Mouse (Mus musculus): ENCODE measurements around the gene Nsa2. TPM values are rescaled to one million over a fixed set of nuclear protein-coding genes. Genes with fewer than 3 reads are reported as not detected.
"Not testable (repeated sequence)": the region's sequence is repeated elsewhere in the genome, so short reads cannot be mapped to it uniquely, and the experiment has no call there.

Nsa2 gene
- total RNA-seq (2021) = 10 to 100 TPM; 52.3 TPM
- long read RNA-seq, transcript Nsa2-201 (6 exons, 2,700 nt) = major isoform, 15 of 22 reads
- long read RNA-seq, partial matches to known transcripts = 2 of 22 reads
- long read RNA-seq, other reads (novel, unspliced or antisense) = 5 of 22 reads

DNA sequence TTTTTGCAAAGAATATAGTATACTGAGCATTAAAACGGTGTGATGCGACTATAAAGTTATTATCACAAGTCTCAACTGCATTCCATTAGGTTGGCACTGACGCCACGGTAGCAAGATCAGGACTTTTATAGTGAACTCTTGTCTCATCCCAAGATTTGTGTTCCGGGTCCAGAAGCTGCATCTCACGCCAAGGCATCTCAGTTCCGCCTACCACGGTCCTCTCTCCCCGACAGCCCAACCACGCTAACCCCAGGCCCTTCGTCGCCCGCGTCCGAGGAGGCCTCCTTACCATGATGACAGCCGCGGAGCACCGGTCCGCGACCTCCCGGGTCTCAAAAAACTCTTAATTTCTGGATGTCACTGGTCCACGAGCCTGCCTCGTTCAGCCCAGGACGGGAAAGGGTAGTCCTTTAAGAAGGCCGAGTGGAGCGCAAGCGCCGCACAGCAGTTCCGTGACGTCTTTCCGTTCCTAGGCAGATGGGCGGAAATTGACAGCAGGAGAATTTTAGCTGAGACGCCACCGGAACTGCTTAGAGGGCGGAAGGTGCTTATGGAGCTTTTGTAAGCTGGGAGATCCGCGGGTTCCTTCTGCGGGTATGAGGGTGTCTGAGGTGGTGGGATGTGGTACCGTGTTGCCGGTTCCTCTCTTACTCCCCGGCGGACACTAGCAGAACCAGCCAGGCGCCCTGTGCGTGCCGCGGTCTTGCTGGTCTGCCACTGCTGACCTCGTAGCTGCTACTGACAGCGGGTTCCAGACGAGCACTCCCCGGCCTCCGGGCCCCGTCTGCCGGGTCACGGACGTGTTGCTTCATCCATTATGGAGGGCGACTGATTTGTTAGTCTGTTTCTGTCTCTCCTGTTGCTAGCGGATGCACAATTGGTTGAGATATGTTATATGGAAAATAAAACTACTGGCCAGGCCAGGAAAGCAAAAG is at the start of gene Nsa2, which contains the start of gene Gfm2:
TSS of gene Nsa2 (minus strand) at position 472 of the 935 bp plus-strand sequence.
TSS of gene Gfm2 (plus strand) at position 472 of the 935 bp plus-strand sequence.
- DNase-seq (ENCODE audit: low spot score in 2 of 2) = peak; percentile 91 to 95

DNA sequence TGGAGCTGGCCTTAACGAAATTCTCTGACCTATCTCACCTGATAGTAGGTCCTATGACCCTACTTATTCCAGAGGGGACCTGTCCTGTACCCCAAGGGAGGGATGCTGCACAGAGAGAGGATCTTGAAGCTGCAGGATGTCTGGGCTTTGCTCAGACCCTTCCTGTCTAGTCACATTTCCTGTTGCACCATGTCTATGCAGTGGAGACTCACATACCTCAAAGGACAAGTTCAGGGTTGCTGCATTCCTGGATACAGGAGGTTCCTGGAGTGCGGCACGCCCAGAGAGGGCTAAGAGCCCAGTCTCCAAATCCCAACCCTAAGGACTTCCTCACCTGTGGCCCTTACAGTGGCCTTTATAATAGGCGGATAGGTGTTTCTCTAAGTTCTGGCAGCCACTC is 48.6 kb upstream of the Nsa2 start:
- no peak for DNase-seq (ENCODE audit: low spot score in 2 of 2)

DNA sequence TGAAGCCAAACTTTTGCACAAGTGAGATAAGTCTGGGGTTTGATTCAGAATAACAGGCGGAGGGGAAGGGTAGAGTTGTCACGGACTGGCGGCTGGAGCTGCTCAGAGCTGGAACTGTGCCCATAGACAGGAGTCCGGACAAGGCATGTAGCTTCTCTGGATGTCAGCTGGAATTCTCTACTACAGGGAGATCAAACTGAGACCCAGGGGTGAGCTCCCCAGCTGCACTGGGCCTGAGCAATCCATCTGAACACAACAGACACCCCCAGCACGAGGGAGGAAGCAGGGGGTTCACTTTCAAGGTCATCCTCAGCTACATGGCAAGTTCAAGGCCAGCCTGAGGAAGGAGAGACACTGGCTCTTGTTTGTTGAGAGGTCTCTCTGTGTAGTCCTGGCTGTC is 46.9 kb upstream of the Nsa2 start:
- DNase-seq (ENCODE audit: low spot score in 2 of 2) = no peak

DNA sequence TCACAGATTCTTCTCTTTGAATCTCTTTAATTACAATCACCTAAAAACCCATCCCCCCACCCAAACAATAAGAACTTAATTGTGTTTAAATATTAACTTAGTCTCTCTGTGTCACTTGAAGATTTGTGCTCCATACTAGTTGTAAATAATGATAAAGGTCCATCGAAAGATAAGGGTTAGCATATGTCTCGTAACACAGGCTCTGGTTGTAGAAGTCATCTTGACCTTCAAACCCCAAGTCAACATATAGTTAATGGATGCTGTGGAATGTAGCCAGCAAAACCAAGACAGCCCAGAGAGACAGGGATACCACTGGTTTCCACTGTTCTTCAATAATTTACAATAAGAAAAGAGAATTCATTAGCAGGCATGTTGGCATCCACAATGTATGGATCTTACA is 46.4 kb upstream of the Nsa2 start:
- no peak for DNase-seq (ENCODE audit: low spot score in 2 of 2)

DNA sequence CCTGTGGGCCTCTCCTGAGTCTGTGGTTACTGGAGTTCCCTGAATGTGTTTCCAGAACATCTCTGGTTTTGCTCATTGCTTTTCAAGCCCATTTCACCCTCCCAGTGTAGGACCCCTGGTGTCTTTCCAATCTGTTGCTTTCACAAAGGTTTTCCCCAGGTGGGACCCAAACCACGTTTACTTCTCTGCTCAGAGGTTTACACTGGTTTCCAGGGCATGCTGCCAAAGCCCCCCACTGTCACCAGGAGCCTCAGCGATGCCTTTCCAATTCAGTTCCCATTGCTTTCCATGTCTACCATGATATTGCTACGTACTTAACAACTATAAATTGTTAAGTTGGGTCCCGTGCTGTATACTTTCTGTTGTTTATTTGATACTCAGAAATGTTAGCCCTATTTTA is 45.1 kb upstream of the Nsa2 start:
- DNase-seq (ENCODE audit: low spot score in 2 of 2) = no peak

DNA sequence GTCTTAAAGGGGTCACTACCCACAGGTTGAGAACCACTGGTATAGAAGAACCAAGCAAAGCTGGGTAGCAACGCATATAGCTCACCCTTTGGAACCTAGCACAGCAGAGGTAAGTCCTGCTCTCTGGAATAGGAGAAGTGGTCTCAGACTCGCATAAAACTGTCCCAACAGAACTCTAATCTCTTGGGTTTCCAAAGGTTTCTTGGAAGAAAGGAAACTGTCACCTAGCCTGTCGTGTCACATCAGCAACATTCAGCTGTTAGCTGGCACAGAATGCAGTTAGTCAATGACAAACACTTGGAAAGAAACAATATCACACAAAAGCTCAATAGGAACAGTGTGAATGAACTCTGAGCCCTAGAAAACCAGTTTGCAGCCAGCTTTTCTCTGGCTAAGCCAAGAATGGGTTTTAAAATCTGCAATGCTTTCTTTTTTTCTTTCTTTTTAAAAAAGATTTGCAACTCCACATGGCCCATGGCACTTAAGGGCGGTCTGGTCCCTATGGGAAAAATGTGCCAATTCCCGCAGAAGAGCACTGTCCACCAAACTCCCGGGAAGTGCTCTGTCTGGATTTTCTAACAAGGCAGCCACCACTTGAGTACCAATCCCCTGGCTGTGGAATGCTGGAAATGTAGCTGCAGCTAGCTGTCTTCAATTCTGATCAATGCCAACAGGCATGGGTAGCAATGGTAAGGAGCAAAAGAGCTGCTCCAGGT is 42.5 kb upstream of the Nsa2 start:
- DNase-seq (ENCODE audit: low spot score in 2 of 2) = no peak

DNA sequence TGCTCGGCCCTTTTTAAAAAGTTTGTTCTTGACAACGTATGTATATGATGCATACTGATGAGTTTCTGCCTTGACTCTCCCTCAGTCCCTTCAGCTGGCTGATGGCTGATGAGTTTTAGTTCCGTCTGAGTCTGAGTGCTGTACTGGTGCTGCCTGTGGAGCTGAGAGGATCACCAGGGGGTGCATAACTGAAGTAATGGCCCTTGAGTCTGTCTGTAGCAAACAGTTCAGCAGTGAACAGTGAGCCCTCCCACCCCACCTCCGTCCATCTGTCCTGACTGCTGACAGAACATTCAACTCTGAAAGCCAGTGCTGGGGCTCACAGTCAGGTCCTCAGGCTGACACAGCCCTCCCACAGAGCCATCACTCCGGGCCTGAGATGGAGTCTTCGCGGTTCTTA is 41.2 kb upstream of the Nsa2 start:
- DNase-seq (ENCODE audit: low spot score in 2 of 2) = no peak

DNA sequence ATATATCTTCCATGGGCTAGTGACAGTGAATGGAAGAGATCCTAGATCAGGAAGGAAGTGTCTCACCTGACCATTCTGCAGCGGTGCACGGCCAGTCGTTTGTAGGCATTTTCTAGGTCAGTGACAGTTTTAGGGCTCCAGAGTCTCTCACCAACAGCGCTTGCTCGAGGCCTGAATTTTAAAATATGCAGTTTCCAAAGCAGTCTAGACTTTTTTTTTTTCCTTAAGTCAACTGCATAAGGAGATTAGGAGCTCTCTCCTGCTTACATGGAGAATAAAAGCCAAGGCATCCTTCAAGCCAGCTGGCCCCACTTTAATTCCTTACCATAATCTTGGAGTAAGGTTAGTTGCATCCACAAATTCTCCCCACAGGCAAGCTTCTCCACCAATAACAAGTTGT is 39.0 kb upstream of the Nsa2 start:
- DNase-seq (ENCODE audit: low spot score in 2 of 2) = no peak

DNA sequence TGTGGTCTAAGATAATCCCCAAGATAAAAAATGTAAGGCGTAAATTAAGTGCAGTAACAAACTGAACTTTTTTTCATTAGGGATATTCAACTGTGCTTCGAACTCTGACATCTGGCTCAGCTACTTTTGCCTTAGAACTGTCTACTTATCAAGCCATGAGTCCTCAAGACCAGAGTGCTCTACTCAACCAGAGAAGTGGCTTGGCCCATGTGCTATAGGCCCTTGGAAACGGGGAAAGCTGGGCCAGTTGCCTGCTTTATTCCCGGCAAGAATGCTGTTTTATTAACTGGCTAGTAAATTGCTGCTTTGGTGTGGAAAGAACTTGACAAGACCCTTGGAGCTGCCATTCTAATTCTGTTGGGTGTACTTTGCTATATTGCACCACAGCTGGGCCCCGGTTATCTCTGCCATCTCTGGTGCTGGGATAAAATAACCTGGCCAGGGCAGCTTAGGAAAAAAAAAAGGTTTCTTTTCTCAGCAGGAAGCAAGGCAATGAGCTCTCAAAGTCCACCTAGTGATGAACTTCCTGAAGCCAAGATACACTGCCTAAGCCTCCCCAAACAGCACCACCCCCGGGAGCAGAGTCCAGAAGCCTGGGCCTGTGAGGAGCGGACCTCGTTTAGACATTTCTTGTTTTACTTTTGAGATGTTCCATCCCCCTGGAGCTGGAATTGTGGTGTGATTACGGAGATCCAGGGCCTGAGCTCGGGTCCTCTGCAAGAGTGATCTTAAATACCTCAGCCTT is 38.0 kb upstream of the Nsa2 start:
- DNase-seq (ENCODE audit: low spot score in 2 of 2) = no peak

DNA sequence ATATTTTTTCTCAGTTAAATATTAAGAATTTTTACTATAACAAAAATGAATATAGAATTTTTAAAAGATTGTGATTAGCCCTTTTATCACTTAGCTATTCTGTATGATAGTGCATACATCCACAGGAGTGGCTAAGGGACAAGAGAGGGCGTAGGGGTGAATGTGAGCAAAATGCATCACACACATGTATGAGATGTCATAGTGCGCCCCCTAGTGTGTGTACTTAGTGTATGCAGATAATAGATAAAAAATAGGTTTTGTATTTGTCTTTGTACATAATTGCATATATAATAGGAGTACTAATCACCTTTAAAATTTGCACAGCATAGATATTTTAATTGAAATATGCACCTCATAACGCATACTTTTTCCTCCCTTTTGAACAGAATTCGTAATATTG is 8.1 kb upstream of the Nsa2 start:
- DNase-seq (ENCODE audit: low spot score in 2 of 2) = peak in 1 of 2 experiments; percentile 29

DNA sequence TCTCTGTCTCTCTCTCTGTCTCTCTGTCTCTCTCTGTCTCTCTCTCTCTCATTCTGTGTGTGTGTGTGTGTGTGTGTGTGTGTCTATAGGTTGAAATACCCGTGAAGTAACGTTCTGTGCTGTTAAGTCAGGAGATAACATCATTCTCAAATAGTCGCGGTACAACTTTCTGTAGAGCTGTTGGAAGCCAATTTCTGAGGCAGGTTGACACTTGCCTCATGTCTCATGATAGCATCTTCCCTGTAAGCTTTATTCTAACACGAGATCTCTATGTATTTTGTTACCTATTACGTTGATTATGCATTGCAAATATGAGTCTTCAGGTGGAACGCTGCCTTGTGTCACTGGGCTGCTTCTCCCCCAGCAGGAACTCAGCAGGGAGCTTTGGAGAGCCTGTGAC is 4.6 kb upstream of the Nsa2 start:
- no peak for DNase-seq (ENCODE audit: low spot score in 2 of 2)

DNA sequence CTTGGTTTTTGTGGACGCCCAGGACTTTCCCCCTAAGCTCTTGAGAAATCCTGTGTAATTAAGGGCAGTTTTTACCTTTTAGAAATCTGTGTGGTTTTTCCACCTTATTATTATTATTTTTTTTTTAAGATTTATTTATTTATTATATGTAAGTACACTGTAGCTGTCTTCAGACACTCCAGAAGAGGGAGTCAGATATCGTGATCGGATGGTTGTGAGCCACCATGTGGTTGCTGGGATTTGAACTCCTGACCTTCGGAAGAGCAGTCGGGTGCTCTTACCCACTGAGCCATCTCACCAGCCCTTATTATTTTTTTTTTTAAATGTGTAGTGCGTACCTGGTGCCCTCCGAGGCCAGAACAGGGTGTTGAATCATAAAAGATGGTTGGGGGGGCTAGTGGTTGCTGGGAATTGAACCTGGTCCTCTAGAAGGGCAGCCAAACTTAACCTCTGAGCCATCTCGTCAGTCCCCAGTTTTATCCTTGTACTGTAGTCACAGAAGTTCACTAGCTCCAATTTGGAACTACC is 731 bp upstream of the Nsa2 start:
- DNase-seq (ENCODE audit: low spot score in 2 of 2) = not testable (repeated sequence)

DNA sequence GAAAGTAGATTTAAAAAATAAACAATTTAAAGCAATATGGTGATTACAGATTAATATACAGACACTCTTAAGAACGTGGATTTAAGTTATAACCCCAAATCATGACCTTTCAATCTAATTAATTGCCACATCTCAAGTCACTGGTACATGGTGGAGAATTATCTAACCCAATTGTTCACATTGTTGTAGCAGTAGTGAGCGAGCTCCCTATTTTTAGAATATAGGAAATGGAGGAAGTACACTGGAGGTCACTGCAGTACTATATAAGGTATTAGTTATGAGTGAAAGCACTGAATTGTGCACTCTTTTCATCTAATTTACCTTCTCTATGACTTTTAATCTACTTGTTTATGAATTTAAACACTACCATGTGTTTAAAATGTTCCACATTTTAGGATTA is 7.3 kb downstream of the Nsa2 start:
- DNase-seq (ENCODE audit: low spot score in 2 of 2) = not testable (repeated sequence)

DNA sequence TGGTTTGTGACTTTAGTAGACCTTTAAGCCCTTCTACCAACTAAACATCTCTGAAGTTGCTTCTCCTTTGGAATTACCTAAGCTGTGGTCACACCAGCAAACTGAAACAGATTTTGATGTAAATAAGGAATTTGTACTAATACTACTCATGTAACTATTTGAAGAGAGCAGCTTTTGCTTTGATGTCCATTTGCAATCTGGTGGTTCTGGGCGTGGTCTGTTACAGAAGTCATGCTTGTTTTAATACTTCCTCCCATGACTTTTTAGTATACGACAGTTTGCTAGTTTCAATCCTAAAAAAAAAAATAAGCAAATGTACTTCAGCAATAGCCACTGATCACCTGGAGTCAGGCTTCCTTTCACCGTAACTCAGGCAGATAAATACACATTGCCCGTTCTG is 8.1 kb downstream of the Nsa2 start:
- DNase-seq (ENCODE audit: low spot score in 2 of 2) = not testable (repeated sequence)

DNA sequence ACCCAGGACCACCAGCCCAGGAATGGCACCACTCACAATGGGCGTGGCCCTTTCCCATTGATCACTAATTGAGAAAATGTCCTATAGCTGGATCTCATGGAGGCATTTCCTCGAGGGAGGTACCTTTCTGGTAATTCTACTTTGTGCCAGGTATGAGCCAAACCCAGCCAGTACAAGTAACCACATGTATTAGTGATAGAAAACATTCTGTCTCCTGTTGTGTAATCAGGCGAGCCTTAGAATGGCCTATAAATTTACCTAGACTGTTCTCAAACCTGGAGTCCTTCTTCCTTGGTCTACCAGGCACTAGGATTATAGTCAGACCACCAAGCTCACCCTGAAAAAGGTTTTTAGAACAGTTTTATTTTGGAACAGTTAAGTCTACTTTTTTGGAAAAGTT is 16.4 kb downstream of the Nsa2 start:
- no peak for DNase-seq (ENCODE audit: low spot score in 2 of 2)

DNA sequence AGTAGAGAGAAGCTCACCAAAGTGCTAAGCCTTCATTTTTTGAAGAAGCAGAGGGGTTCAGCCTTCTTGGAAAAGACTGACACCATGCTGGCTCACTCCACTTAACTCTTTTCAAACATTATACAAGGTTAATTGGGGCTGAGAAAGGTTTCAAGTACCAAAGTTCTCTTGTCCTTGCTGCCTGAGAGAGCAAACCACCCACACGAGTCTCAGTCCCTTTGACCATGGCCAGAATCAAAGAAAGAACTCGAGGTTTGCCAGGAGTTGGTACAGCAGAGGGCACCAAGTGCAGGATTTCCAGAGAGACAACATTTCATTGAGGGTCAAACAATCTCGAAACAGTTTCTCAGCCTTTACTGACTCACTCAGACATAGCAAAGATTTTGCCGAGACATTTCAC is 28.7 kb downstream of the Nsa2 start:
- DNase-seq (ENCODE audit: low spot score in 2 of 2) = no peak

DNA sequence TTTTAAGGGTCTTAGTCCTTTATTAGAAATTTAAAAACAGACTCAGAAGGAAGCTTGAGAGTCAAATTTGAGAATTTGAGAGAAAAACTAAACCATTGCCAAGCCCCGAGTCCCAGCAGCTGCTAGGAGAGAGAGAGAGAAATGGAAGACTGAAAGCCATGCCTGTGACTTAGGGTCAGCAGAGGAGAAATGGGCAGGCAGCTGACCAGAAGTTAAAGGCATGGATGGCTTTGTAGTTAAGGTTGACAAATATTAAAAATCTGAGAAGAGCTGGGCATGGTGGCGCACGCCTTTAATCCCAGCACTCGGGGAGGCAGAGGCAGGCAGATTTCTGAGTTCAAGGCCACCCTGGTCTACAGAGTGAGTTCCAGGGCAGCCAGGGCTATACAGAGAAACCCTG is 30.0 kb downstream of the Nsa2 start:
- DNase-seq (ENCODE audit: low spot score in 2 of 2) = not testable (repeated sequence)

DNA sequence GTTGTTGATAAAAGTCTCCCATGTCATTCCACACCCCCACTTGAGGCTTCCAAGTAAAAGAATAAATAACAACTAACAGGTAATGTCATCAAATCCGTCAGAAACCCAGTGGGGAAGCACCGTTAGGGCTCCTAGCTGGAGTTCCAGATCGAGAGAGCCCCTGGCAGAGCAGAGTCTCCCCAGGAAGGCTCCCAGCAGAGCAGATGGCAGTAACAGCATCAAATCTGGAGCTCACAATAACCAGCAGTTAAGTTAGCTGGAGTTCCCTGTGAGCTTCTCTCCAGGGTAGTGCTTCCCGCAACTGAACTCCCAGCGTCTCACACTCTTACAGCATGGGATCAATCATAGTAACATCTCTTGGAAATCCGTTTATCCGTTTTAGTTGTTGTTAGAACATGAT is 32.7 kb downstream of the Nsa2 start:
- DNase-seq (ENCODE audit: low spot score in 2 of 2) = peak; percentile 25 to 57

DNA sequence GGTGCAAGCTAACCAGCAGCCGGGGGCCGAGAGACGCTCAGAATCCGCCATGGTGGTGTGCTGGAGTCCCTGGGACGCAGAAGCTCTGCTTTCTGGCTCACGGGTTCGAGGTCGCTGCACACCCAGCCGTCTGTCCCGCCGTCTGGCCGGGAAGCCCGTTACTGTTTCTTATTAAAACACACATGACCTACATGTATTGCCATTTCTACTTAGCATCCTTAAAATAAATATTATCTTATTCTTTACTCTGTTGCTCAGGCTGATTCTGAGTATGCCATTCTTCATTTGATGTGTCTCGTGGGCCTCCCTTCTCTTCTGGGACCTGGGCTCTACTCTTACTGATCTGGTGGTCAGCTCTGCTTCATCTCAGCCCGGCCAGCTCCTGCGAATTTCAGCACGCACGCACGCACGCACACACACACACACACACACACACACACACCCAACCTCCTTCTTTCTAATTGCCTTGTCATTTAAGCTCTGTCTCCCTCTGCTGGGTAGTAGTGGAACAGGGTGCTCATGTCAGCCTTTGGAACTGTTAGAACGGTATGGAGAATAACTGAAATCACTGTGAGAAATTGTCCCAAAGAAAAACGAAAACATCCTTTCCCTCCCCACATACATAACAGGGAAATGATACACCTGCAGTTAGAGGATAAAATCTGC is 38.4 kb downstream of the Nsa2 start, which contains the start of gene Gm6169:
TSS of gene Gm6169 (minus strand) at position 51 of the 666 bp plus-strand sequence.
- peak; percentile 22 to 83 for DNase-seq (ENCODE audit: low spot score in 2 of 2)

DNA sequence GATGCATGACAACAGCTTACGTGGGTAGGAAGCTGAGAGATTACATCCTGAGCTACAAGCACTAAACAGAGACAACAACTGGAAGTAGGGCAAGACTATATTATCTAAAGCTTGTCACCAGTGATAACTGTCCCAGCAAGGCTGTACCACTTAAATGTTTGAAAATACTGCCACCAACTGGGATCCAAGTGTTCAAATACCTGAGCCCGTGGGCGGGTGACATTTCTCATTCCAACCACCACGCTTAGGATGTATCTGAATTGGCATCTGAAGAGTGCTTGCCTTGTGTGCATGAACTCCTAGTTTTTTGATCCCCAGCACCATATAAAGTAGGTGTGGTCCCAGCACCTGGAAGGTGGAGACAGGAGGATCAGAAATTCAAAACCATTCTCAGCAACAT is 42.0 kb downstream of the Nsa2 start:
- DNase-seq (ENCODE audit: low spot score in 2 of 2) = peak in 1 of 2 experiments; percentile 27

Measured in layer of hippocampus, adult 18-20 months (tissue).